Mouse (Mus musculus) kidney, postnatal 25 days (tissue): ENCODE measurements at regions not wholly inside any gene's neighbourhood (a gene's known extent, or its start where the extent isn't known, plus 50 kb on each side); places are given as distances from the start of the nearest gene placed in this dataset.

ENCODE experiments used
- DNase-seq, 2 experiments: peaks; one replicate each; pipeline ENCODE4 v3.0.0; 2021; ENCODE audit warnings: mixed read lengths in 2 of 2

- DNase-seq: peak; percentile 2 to 34
These were observed 955.0 kb upstream of the Pcdh10 start for GRCm38 (mm10) chr3:44423166-44423565.

GRCm38 (mm10) chr3:44468078-44468477 is 910.1 kb upstream of the Pcdh10 start:
- DNase-seq: no peak
